Mouse (Mus musculus): Measurements from ENCODE around the gene Ubald1. TPM values are rescaled to one million over a fixed set of nuclear protein-coding genes. Genes with fewer than 3 reads are reported as not detected.
A peak's percentile ranks its signal among the peaks of the same experiment; 100 is the strongest.

The Ubald1 gene
- polyA plus RNA-seq, 1 experiment from 2014 or later, result 26.4 TPM

- 33% methylated on average over 12 of the region's 12 CpGs for WGBS
- H3K9me3 ChIP-seq (replicated peaks; ENCODE audit: control insufficient read depth, low read length), result no peaks in the 10 kb centered on the region
- no peak overlapping the region for H3K4me2 ChIP-seq (ENCODE audit: low read depth, low read length)
- H3K36me3 ChIP-seq (replicated peaks; ENCODE audit: control insufficient read depth, insufficient read depth, low read depth, low read length), result no peaks in the 10 kb centered on the region; the same call in 1 of the 2 replicates
- no peaks in the 10 kb centered on the region for H3K4me1 ChIP-seq (ENCODE audit: control insufficient read depth, insufficient read depth, low read length)
- no peak overlapping the region for H3K4me3 ChIP-seq (ENCODE audit: low read depth, low read length)
- no peak overlapping the region for H3K27ac ChIP-seq (replicated peaks; ENCODE audit: low read depth, low read length)
- no peak overlapping the region for H3K9ac ChIP-seq (replicated peaks; ENCODE audit: low read length)
- H3K27me3 ChIP-seq (ENCODE audit: control insufficient read depth, insufficient read depth, low read length), result no peaks in the 10 kb centered on the region
- ATAC-seq (replicated peaks; ENCODE audit: insufficient number of reproducible peaks, low FRiP score, low TSS enrichment, low read depth) (peak; percentile 66; the same call in 1 of the 2 replicates), DNase-seq (ENCODE audit: low spot score) (peak; percentile 82)
Observed at GRCm38 (mm10) chr16:4913783-4914735, 33.9 kb upstream of the Ubald1 start.

GRCm38 (mm10) chr16:4912907-4913782 lies 33.0 kb upstream of the Ubald1 start:
- no peaks in the 10 kb centered on the region; the same call in 1 of the 2 replicates for H3K36me3 ChIP-seq (replicated peaks; ENCODE audit: control insufficient read depth, insufficient read depth, low read depth, low read length)
- 0 out of 2 replicates have a peak overlapping the region, but pooled peaks have one; percentile 13 for H3K27ac ChIP-seq (replicated peaks; ENCODE audit: low read depth, low read length)
- ATAC-seq (replicated peaks; ENCODE audit: insufficient number of reproducible peaks, low FRiP score, low TSS enrichment, low read depth) (peak; percentile 29; the same call in 1 of the 2 replicates), DNase-seq (ENCODE audit: low spot score) (no peak)
- H3K27me3 ChIP-seq (ENCODE audit: control insufficient read depth, insufficient read depth, low read length), result no peaks in the 10 kb centered on the region
- H3K4me3 ChIP-seq (ENCODE audit: low read depth, low read length), result no peak overlapping the region
- H3K4me2 ChIP-seq (ENCODE audit: low read depth, low read length), result no peak overlapping the region
- no peaks in the 10 kb centered on the region for H3K4me1 ChIP-seq (ENCODE audit: control insufficient read depth, insufficient read depth, low read length)
- H3K9ac ChIP-seq (replicated peaks; ENCODE audit: low read length), result no peak overlapping the region
- 55% methylated on average over 11 of the region's 11 CpGs for WGBS
- H3K9me3 ChIP-seq (replicated peaks; ENCODE audit: control insufficient read depth, low read length), result no peaks in the 10 kb centered on the region

GRCm38 (mm10) chr16:4912074-4912648 lies 32.0 kb upstream of the Ubald1 start:
- DNase-seq (ENCODE audit: low spot score) (no peak), ATAC-seq (replicated peaks; ENCODE audit: insufficient number of reproducible peaks, low FRiP score, low TSS enrichment, low read depth) (no peak)
- H3K4me3 ChIP-seq (ENCODE audit: low read depth, low read length), result no peak overlapping the region
- H3K9ac ChIP-seq (replicated peaks; ENCODE audit: low read length), result no peak overlapping the region
- H3K27ac ChIP-seq (replicated peaks; ENCODE audit: low read depth, low read length), result 0 out of 2 replicates have a peak overlapping the region, but pooled peaks have one; percentile 13
- H3K9me3 ChIP-seq (replicated peaks; ENCODE audit: control insufficient read depth, low read length), result no peaks in the 10 kb centered on the region
- no peaks in the 10 kb centered on the region; the same call in 1 of the 2 replicates for H3K36me3 ChIP-seq (replicated peaks; ENCODE audit: control insufficient read depth, insufficient read depth, low read depth, low read length)
- no peaks in the 10 kb centered on the region for H3K4me1 ChIP-seq (ENCODE audit: control insufficient read depth, insufficient read depth, low read length)
- H3K4me2 ChIP-seq (ENCODE audit: low read depth, low read length), result no peak overlapping the region
- 73% methylated on average over 10 of the region's 10 CpGs for WGBS
- H3K27me3 ChIP-seq (ENCODE audit: control insufficient read depth, insufficient read depth, low read length), result no peaks in the 10 kb centered on the region

- DNase-seq (ENCODE audit: low spot score) (no peak), ATAC-seq (replicated peaks; ENCODE audit: insufficient number of reproducible peaks, low FRiP score, low TSS enrichment, low read depth) (no peak)
- Histone ChIP-seq H3K36me3 (replicated peaks; ENCODE audit: control insufficient read depth, insufficient read depth, low read depth, low read length) (no peaks in the 10 kb centered on the region; the same call in 1 of the 2 replicates), H3K9me3 (replicated peaks; ENCODE audit: control insufficient read depth, low read length) (no peaks in the 10 kb centered on the region), H3K27ac (replicated peaks; ENCODE audit: low read depth, low read length) (no peak overlapping the region), H3K4me1 (ENCODE audit: control insufficient read depth, insufficient read depth, low read length) (no peaks in the 10 kb centered on the region), H3K4me2 (ENCODE audit: low read depth, low read length) (no peak overlapping the region), H3K27me3 (ENCODE audit: control insufficient read depth, insufficient read depth, low read length) (no peaks in the 10 kb centered on the region), H3K4me3 (ENCODE audit: low read depth, low read length) (no peak overlapping the region), H3K9ac (replicated peaks; ENCODE audit: low read length) (no peak overlapping the region)
- WGBS, result 94% methylated on average over 8 of the region's 8 CpGs
Observed at GRCm38 (mm10) chr16:4910758-4911157, 30.6 kb upstream of the Ubald1 start.

GRCm38 (mm10) chr16:4909745-4910144 lies 29.6 kb upstream of the Ubald1 start:
- Histone ChIP-seq H3K27ac (replicated peaks; ENCODE audit: low read depth, low read length) (no peak overlapping the region), H3K9ac (replicated peaks; ENCODE audit: low read length) (no peak overlapping the region), H3K4me2 (ENCODE audit: low read depth, low read length) (no peak overlapping the region), H3K4me3 (ENCODE audit: low read depth, low read length) (no peak overlapping the region), H3K27me3 (ENCODE audit: control insufficient read depth, insufficient read depth, low read length) (no peaks in the 10 kb centered on the region), H3K9me3 (replicated peaks; ENCODE audit: control insufficient read depth, low read length) (no peaks in the 10 kb centered on the region), H3K36me3 (replicated peaks; ENCODE audit: control insufficient read depth, insufficient read depth, low read depth, low read length) (no peaks in the 10 kb centered on the region; the same call in 1 of the 2 replicates), H3K4me1 (ENCODE audit: control insufficient read depth, insufficient read depth, low read length) (no peaks in the 10 kb centered on the region)
- WGBS, result 98% methylated on average over 2 of the region's 2 CpGs
- DNase-seq (ENCODE audit: low spot score) (no peak), ATAC-seq (replicated peaks; ENCODE audit: insufficient number of reproducible peaks, low FRiP score, low TSS enrichment, low read depth) (no peak)

- Histone ChIP-seq H3K4me3 (ENCODE audit: low read depth, low read length) (no peak overlapping the region), H3K9ac (replicated peaks; ENCODE audit: low read length) (no peak overlapping the region), H3K27ac (replicated peaks; ENCODE audit: low read depth, low read length) (no peak overlapping the region), H3K36me3 (replicated peaks; ENCODE audit: control insufficient read depth, insufficient read depth, low read depth, low read length) (no peaks in the 10 kb centered on the region; the same call in 1 of the 2 replicates), H3K4me1 (ENCODE audit: control insufficient read depth, insufficient read depth, low read length) (no peaks in the 10 kb centered on the region), H3K27me3 (ENCODE audit: control insufficient read depth, insufficient read depth, low read length) (no peaks in the 10 kb centered on the region), H3K4me2 (ENCODE audit: low read depth, low read length) (no peak overlapping the region), H3K9me3 (replicated peaks; ENCODE audit: control insufficient read depth, low read length) (no peaks in the 10 kb centered on the region)
- WGBS, result 59% methylated on average over 5 of the region's 5 CpGs
- ATAC-seq (replicated peaks; ENCODE audit: insufficient number of reproducible peaks, low FRiP score, low TSS enrichment, low read depth) (no peak), DNase-seq (ENCODE audit: low spot score) (no peak)
Observed at GRCm38 (mm10) chr16:4907972-4908371, 27.9 kb upstream of the Ubald1 start.

- no peaks in the 10 kb centered on the region for H3K27me3 ChIP-seq (ENCODE audit: control insufficient read depth, insufficient read depth, low read length)
- no peaks in the 10 kb centered on the region; the same call in 1 of the 2 replicates for H3K36me3 ChIP-seq (replicated peaks; ENCODE audit: control insufficient read depth, insufficient read depth, low read depth, low read length)
- no peak overlapping the region for H3K27ac ChIP-seq (replicated peaks; ENCODE audit: low read depth, low read length)
- H3K4me2 ChIP-seq (ENCODE audit: low read depth, low read length), result no peak overlapping the region
- 74% methylated on average over 2 of the region's 2 CpGs for WGBS
- H3K9me3 ChIP-seq (replicated peaks; ENCODE audit: control insufficient read depth, low read length), result no peaks in the 10 kb centered on the region
- H3K4me1 ChIP-seq (ENCODE audit: control insufficient read depth, insufficient read depth, low read length), result no peaks in the 10 kb centered on the region
- no peak overlapping the region for H3K9ac ChIP-seq (replicated peaks; ENCODE audit: low read length)
- H3K4me3 ChIP-seq (ENCODE audit: low read depth, low read length), result no peak overlapping the region
- no peak for ATAC-seq (replicated peaks; ENCODE audit: insufficient number of reproducible peaks, low FRiP score, low TSS enrichment, low read depth)
- DNase-seq (ENCODE audit: low spot score), result no peak
Observed at GRCm38 (mm10) chr16:4907386-4907785, 27.3 kb upstream of the Ubald1 start.
